Mouse (Mus musculus) spleen, adult 2 months (tissue): ENCODE measurements at regions not wholly inside any gene's neighbourhood (a gene's known extent, or its start where the extent isn't known, plus 50 kb on each side); places are given as distances from the start of the nearest gene placed in this dataset.

Source experiments
- CTCF ChIP-seq: fragments of 200-500 bp; IDR thresholded peaks from 2 replicates; pipeline ENCODE4 v1.5.1; 2011; ENCODE audit warnings: mild to moderate bottlenecking, inconsistent platforms; ENCODE audit not compliant: insufficient read depth, insufficient read length, insufficient replicate concordance; ENCODE audit errors: extremely low read depth
- POLR2A ChIP-seq: fragments of 200-500 bp; IDR thresholded peaks from 2 replicates; pipeline ENCODE4 v1.6.1; 2011; ENCODE audit warnings: low read depth, low read length, inconsistent platforms

DNA sequence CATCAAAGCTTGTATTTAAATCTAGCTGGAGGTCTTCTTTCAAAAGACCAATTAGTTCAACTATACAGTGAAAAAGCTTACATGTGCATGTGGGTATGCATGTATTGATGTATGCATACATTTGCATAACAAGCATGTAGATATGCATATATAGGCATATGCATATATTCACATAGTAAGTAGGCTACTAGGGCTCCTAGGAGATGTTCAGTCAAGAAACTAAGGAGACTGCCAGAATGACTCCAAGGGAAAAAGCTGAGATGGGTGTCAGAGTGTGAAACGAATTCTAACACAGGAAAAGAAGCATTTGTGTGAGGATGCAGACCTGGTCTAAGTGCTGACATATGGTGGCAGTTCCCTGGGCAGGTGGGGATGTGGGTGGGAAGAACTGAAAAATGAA is 274.2 kb downstream of the Foxa2 start:
- TF ChIP-seq CTCF (no peak), POLR2A (no peak)
